Mouse (Mus musculus) olfactory bulb, adult 2 months (tissue): ENCODE measurements around the gene Bbs9. TPM values are rescaled to one million over a fixed set of nuclear protein-coding genes. Genes with fewer than 3 reads are reported as not detected.

Source experiments
- H3K27ac ChIP-seq: fragments of 200-500 bp; 2 replicates; pipeline ENCODE4 v1.5.1; 2012; ENCODE audit warnings: low read depth, low read length; ENCODE audit not compliant: insufficient read depth
- H3K4me1 ChIP-seq: fragments of 200-500 bp; 2 replicates; pipeline ENCODE4 v1.6.1; 2012; ENCODE audit warnings: low read length; ENCODE audit not compliant: control insufficient read depth, insufficient read depth
- H3K4me3 ChIP-seq: fragments of 200-500 bp; 2 replicates; pipeline ENCODE4 v1.5.1; 2012; ENCODE audit warnings: mild to moderate bottlenecking, low read depth, low read length, moderate library complexity; ENCODE audit not compliant: insufficient read depth
- CTCF ChIP-seq: fragments of 200-500 bp; IDR thresholded peaks from 2 replicates; pipeline ENCODE4 v1.5.1; 2012; ENCODE audit warnings: low read depth, mild to moderate bottlenecking, low read length, moderate library complexity; ENCODE audit not compliant: insufficient read depth
- POLR2A ChIP-seq: fragments of 200-500 bp; IDR thresholded peaks from 2 replicates; pipeline ENCODE4 v1.6.1; 2012; ENCODE audit warnings: mild to moderate bottlenecking, low read depth, low read length, moderate library complexity; ENCODE audit not compliant: insufficient read depth
- WGBS: fragments of 180-500 bp; shearing (Covaris S2); methylation state at CpG from one replicate; pipeline ENCODE4 v1.1.7; 2018; 5-methylcytosine and 5-hydroxymethylcytosine counted together
- polyA plus RNA-seq: library from polyadenylated mRNA; stranded (reverse); fragments of >200 nt; gene quantifications from 2 replicates; pipeline ENCODE4 v1.2.4, GENCODE M21; 2012; ENCODE audit warnings: low replicate concordance; ENCODE audit not compliant: missing spikeins, insufficient read depth, insufficient read length

Gene Bbs9
- polyA plus RNA-seq, 1 experiment, result not detected

GRCm38 (mm10) chr9:22680484-22680883, 205.0 kb downstream of the Bbs9 start:
- TF ChIP-seq CTCF (no peak), POLR2A (no peak)
- H3K27ac ChIP-seq, result no peak overlapping the region
- H3K4me1 ChIP-seq, result peaks cover 4% of the 10 kb centered on the region; the same call in 1 of the 2 replicates
- H3K4me3 ChIP-seq, result no peak overlapping the region
- WGBS, result 74% methylated on average over 1 of the region's 1 CpGs

- 90% methylated on average over 3 of the region's 3 CpGs for WGBS
These were observed 208.3 kb downstream of the Bbs9 start for GRCm38 (mm10) chr9:22683786-22684185.

GRCm38 (mm10) chr9:22686765-22687472, 211.4 kb downstream of the Bbs9 start:
- TF ChIP-seq POLR2A, result no peak
- no peaks in the 10 kb centered on the region for H3K4me1 ChIP-seq
- H3K27ac ChIP-seq, result no peak overlapping the region
- WGBS, result 79% methylated on average over 6 of the region's 6 CpGs
- no peak overlapping the region for H3K4me3 ChIP-seq

More at GRCm38 (mm10) chr9:22683786-22684185, 208.3 kb downstream of the Bbs9 start:
- Histone ChIP-seq H3K4me3 (no peak overlapping the region), H3K27ac (no peak overlapping the region), H3K4me1 (no peaks in the 10 kb centered on the region)
- TF ChIP-seq POLR2A (no peak), CTCF (no peak)

GRCm38 (mm10) chr9:22690234-22690633, 214.7 kb downstream of the Bbs9 start:
- 77% methylated on average over 7 of the region's 7 CpGs for WGBS
- H3K4me1 ChIP-seq, result no peaks in the 10 kb centered on the region
- no peak overlapping the region for H3K4me3 ChIP-seq
- TF ChIP-seq CTCF (no peak), POLR2A (no peak)
- no peak overlapping the region for H3K27ac ChIP-seq

GRCm38 (mm10) chr9:22695392-22695791, 219.9 kb downstream of the Bbs9 start:
- TF ChIP-seq POLR2A (no peak), CTCF (no peak)
- 87% methylated on average over 4 of the region's 4 CpGs for WGBS
- Histone ChIP-seq H3K4me1 (no peaks in the 10 kb centered on the region), H3K4me3 (no peak overlapping the region), H3K27ac (no peak overlapping the region)

GRCm38 (mm10) chr9:22696809-22697374, 221.4 kb downstream of the Bbs9 start:
- Histone ChIP-seq H3K4me3 (no peak overlapping the region), H3K27ac (no peak overlapping the region), H3K4me1 (no peaks in the 10 kb centered on the region)
- TF ChIP-seq CTCF, result no peak
- TF ChIP-seq POLR2A, result no peak
- WGBS, result 97% methylated on average over 7 of the region's 7 CpGs

- TF ChIP-seq POLR2A, result no peak
- TF ChIP-seq CTCF, result no peak
- 71% methylated on average over 4 of the region's 4 CpGs for WGBS
These were observed 222.3 kb downstream of the Bbs9 start for GRCm38 (mm10) chr9:22697811-22698210.

GRCm38 (mm10) chr9:22698501-22698900, 223.0 kb downstream of the Bbs9 start:
- H3K27ac ChIP-seq, result no peak overlapping the region
- 40% methylated on average over 1 of the region's 1 CpGs for WGBS
- H3K4me3 ChIP-seq, result no peak overlapping the region
- TF ChIP-seq CTCF (no peak), POLR2A (no peak)
- no peaks in the 10 kb centered on the region for H3K4me1 ChIP-seq

More at GRCm38 (mm10) chr9:22697811-22698210, 222.3 kb downstream of the Bbs9 start:
- H3K27ac ChIP-seq, result no peak overlapping the region
- no peaks in the 10 kb centered on the region for H3K4me1 ChIP-seq
- H3K4me3 ChIP-seq, result no peak overlapping the region

GRCm38 (mm10) chr9:22702065-22702611, 226.6 kb downstream of the Bbs9 start:
- 95% methylated on average over 1 of the region's 1 CpGs for WGBS
- Histone ChIP-seq H3K4me1 (no peaks in the 10 kb centered on the region), H3K4me3 (no peak overlapping the region), H3K27ac (no peak overlapping the region)
- TF ChIP-seq CTCF, result no peak
- TF ChIP-seq POLR2A, result no peak
